Mouse (Mus musculus) megakaryocyte progenitor cell, adult 5-6 weeks (primary cell): Measurements from ENCODE around the gene Slamf9. TPM values are rescaled to one million over a fixed set of nuclear protein-coding genes. Genes with fewer than 3 reads are reported as not detected.
A peak's percentile ranks its signal among the peaks of the same experiment; 100 is the strongest.

Source experiments
- ATAC-seq: replicated peaks from 2 replicates; pipeline ENCODE4 v1.8.0; 2016; ENCODE audit warnings: mild to moderate bottlenecking, moderate TSS enrichment, inconsistent platforms; ENCODE audit not compliant: poor library complexity
- total RNA-seq, 2 experiments: library from RNA; stranded (forward) in 1 of 2; stranded (reverse) in 1 of 2; fragments of 157-497, 149-512 nt in 1 of 2; fragments of 200-1000 nt in 1 of 2; gene quantifications; 2 replicates each; pipeline versions ENCODE4 v1.2.3 to v1.2.4; 2015 to 2017

Gene Slamf9
- total RNA-seq, 2 experiments from 2014 or later: 0.35 to 0.62 TPM

DNA sequence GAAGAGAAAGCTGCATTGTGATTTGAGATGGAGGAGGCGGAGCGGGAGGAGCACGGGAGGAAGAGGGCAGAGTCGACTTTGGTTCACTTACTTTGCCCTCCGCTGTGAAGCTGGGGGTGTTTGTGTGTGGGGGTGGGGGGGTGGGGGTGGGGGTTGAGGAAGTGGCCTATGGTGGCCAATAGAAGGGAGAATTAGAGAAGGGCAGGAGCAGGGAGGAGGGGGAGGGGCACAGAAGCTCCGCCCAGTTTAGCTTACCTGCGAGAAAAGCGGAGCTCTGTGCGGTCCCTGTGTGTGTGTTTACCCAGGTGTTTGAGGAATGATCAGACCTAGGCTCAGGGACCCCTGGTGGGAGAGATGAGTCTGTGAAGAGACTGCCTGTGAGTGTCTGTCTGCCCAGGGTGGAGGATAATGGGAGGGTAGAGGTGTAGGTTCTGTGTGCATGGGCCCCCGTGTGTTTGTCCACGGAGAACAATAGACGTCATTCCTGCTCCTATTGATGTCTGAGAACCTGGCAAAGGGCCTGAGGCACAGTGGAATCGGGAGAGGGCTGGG is 35.3 kb downstream of the Slamf9 start:
- no peak for ATAC-seq

GRCm38 (mm10) chr1:172512962-172513361 is 37.8 kb downstream of the Slamf9 start:
- ATAC-seq: peak; percentile 59

DNA sequence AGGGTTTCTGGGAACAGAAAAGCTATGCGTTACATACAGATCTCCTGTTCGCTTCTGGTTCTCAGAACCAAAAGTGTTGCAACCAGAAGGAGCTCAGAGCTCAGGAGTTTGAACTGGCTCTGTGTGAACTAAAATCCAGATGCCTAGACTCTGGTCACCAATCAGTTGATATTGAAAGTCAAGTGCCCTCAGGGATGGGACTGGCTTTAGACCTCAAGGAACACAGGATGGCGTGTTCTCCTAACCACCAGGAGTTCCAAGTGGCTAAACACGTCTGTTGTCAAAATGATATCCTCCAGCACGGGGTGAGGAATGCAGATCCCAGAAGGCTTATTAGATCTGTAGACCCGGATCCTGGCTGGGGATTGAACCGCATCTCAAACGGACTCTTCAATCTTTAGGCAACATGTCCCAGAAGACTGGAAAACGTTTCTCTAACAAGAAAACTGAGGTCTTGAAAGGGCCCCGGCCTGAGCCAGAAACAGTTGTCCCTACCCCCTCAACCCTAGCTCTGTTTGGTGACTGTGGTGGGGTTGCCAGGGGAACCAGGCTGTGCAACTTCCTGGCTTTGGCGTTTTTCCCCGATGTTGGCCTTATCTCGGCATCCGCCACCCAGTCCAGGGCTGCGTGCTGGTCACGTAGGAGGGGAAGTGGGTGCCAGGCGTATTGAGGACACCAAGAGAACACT is 38.5 kb downstream of the Slamf9 start:
- peak; percentile 77 for ATAC-seq

- no peak for ATAC-seq
Observed at GRCm38 (mm10) chr1:172514213-172514529, 39.0 kb downstream of the Slamf9 start.

DNA sequence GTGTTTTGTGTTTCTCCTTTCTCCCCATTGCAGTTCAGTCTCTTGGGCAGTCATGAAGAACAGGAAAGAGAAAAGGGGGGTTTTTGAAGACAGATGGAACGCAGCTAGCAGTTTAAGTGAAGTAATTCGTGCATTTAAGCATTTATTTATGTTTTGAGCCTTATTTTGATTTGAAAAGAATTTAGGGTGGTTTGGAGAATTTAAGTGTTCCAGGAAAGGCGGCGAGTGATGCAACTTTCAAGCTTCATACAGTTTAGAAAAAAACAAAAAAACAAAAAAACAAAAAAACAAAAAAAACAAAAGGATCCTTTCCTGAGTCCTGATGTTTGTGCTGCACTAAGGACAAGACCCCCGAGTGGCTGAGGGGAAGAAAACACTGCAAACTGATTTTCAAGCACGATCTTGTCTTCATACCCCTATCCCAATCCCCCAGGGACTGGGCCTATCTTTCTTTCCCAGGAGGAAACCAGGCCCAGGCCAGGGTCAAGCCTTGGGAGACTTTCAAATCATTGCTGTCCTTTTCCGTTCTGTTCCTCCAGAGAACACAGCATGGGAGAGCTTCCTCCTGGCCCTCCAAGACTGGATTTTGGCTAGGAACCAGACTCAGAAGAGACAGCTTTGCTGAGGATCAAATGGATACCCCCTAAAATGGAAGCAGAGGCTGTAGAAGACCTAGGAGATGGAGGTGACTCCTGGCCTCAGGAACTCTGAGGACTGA is 39.6 kb downstream of the Slamf9 start:
- no peak for ATAC-seq

GRCm38 (mm10) chr1:172515396-172515795 is 40.2 kb downstream of the Slamf9 start:
- no peak for ATAC-seq

- no peak for ATAC-seq
Observed at GRCm38 (mm10) chr1:172518013-172518412, 42.9 kb downstream of the Slamf9 start.

DNA sequence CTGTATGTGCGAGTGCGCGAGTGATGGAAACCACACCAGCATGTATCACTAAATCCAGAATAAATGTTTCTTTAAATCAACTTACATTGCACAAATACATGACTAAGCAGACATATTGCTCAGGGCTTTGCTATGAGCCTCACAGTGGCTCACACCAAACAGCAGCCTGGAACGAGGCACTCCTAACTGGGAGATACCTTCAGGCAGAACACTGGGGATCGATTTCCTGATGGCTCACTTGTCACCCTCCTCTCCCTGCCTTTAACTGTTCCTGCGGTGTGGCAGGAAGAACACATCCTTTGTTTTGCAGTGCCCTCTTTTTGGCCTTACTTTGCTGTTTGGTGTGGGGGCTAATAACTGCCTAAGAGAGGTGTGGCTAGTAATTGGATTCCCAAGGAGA is 44.5 kb downstream of the Slamf9 start:
- no peak for ATAC-seq

DNA sequence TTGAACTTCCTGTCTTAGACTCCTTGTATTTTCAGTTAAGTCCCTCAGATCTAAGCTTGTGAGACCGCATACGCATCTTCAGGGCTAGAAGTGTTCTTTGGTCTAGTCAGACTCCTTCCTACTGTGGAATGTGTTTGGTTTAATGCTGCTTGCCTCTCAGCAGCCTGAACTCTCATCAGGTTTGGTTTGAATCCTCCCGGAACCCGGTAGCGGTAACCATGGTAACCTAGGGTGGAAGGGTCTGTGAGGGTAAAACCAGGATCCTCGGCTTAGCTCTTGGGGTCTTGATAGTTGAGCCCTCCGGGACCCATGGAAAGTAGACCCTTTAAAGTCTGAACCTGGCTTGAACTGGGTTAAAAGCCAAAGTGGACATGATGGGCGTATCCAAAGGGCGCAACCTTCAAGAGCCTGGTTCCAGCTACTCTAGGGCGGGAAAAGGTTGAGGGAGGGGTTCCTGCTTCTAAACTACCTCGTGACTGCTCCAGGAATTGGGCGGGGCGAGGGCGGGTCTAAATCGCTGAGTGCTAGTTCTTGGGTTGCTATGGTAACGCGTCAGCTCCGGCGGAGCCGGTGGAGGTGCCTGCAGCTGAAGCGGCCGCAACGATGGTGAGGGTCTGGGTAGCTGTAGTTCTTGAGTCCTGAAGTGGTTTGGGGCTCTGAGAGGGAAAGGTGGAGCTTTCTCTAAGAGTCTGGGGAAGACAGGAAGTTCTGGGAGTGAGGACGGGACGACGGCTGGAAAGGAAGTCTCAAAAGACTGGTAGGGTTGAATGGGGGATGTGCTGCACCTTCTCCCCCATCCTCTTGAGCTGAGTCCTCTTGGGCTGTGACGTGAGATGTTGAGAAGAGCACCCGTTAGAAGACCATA is 45.6 kb downstream of the Slamf9 start, which contains the start of gene Cfap45:
TSS of gene Cfap45 (plus strand) at position 226 of the 865 bp plus-strand sequence.
- peak; percentile 60 for ATAC-seq

DNA sequence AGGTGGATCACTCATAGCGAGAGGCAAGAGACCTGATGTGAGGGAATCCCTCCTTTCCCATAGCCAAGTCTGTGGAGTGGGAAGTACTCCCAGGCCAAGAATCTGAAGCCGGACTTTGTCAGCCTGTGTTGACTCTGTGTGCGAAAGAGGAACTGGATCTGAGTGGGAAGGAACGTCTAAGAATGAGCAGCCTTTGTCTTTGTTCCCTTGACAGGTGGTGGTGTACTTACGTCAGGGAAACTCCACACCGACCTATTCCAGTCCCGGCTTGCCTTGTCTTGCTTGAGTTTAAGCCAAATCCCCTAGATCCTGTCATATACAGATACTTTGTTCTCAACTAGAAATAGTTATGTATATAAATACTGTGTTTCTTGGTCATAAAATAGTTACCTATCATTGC is 47.4 kb downstream of the Slamf9 start:
- peak; percentile 40 for ATAC-seq

DNA sequence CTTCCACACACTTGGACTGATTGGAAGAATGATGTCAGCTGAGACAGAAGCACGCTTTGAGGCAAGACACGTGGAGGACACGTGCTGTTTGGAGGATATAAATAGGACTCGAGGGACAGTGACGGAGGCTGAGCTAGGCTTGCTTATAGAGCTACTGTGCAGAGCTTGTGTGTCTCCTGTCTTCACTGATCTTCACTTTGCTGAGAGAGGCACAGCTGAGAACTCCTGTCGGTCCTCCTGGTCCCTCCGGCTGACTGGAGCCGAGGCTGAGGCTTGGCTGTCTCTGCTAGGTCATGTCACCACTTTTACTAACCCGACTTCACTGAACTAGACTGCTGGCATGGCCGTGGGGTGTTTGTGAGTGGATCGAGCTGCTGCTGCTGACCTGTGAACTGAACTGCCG is 48.5 kb downstream of the Slamf9 start:
- ATAC-seq: no peak

- ATAC-seq: peak; percentile 24
Observed at GRCm38 (mm10) chr1:172525027-172525764, 50.0 kb downstream of the Slamf9 start.

DNA sequence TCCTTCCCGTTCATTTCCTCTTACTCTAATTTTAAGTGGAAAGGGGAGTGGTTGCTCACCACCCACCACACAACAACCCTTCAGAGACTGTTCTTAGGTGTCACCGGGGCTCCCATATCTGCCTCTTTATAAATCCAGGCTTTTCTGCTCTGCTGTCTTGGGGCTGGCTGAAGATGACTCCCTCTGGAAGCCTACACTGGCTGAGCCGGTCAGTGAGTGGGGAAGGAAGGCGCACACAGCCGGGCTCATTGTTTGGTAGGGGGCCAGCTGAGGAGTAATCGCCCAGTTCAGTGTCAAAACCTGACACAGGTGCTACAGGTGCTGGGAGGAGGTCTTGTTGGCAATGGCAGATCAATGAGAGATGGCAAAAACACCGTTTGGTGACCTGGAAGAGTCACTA is 50.8 kb downstream of the Slamf9 start:
- no peak for ATAC-seq

- ATAC-seq: peak; percentile 68
Observed at GRCm38 (mm10) chr1:172526380-172527081, 51.4 kb downstream of the Slamf9 start.

GRCm38 (mm10) chr1:172527431-172527830 is 52.3 kb downstream of the Slamf9 start:
- no peak for ATAC-seq

Other genes with a start within 250 kb of the Slamf9 start
- not detected in 2 replicates for gene Atp1a4, start 216.9 kb upstream of the Slamf9 start, total RNA-seq (2015)
- not detected in 2 replicates for gene Atp1a4, start 216.9 kb upstream of the Slamf9 start, total RNA-seq (2017)
- gene Igsf8, start 213.7 kb upstream of the Slamf9 start, total RNA-seq (2015): 28.8 and 29.7 TPM in 2 replicates
- 25.5 and 30.6 TPM in 2 replicates for gene Igsf8, start 213.7 kb upstream of the Slamf9 start, total RNA-seq (2017)
- not detected in 2 replicates for gene Atp1a2, start 177.3 kb upstream of the Slamf9 start, total RNA-seq (2015)
- not detected in 2 replicates for gene Atp1a2, start 177.3 kb upstream of the Slamf9 start, total RNA-seq (2017)
- gene Kcnj9, start 146.0 kb upstream of the Slamf9 start, total RNA-seq (2015): not detected in 2 replicates
- not detected in 2 replicates for gene Kcnj9, start 146.0 kb upstream of the Slamf9 start, total RNA-seq (2017)
- gene Kcnj10, start 134.1 kb upstream of the Slamf9 start, total RNA-seq (2015): 0.20 and 0.24 TPM in 2 replicates
- 0.04 and 0.14 TPM in 2 replicates for gene Kcnj10, start 134.1 kb upstream of the Slamf9 start, total RNA-seq (2017)
- 14.7 and 16.2 TPM in 2 replicates for gene Pigm, start 98.8 kb upstream of the Slamf9 start, total RNA-seq (2015)
- gene Pigm, start 98.8 kb upstream of the Slamf9 start, total RNA-seq (2017): 15.3 and 15.7 TPM in 2 replicates
- gene Igsf9, start 6.4 kb downstream of the Slamf9 start, total RNA-seq (2015): 0.10 TPM in 1 of 2 replicates, not detected in the other
- 0.30 TPM in 1 of 2 replicates, not detected in the other for gene Igsf9, start 6.4 kb downstream of the Slamf9 start, total RNA-seq (2017)
- 621 and 639 TPM in 2 replicates for gene Tagln2, start 24.7 kb downstream of the Slamf9 start, total RNA-seq (2015)
- 290 and 305 TPM in 2 replicates for gene Tagln2, start 24.7 kb downstream of the Slamf9 start, total RNA-seq (2017)
- 0.12 TPM in 1 of 2 replicates, not detected in the other for gene Cfap45, start 45.4 kb downstream of the Slamf9 start, total RNA-seq (2015)
- not detected in 2 replicates for gene Cfap45, start 45.4 kb downstream of the Slamf9 start, total RNA-seq (2017)
- gene Vsig8, start 80.6 kb downstream of the Slamf9 start, total RNA-seq (2015): not detected in 2 replicates
- not detected in 2 replicates for gene Vsig8, start 80.6 kb downstream of the Slamf9 start, total RNA-seq (2017)
- 0.46 TPM in 1 of 2 replicates, not detected in the other for gene Slamf8, start 115.2 kb downstream of the Slamf9 start, total RNA-seq (2015)
- gene Slamf8, start 115.2 kb downstream of the Slamf9 start, total RNA-seq (2017): 0.41 TPM in 1 of 2 replicates, not detected in the other
- gene Fcrl6, start 127.2 kb downstream of the Slamf9 start, total RNA-seq (2015): not detected in 2 replicates
- gene Fcrl6, start 127.2 kb downstream of the Slamf9 start, total RNA-seq (2017): not detected in 2 replicates
- gene Dusp23, start 157.6 kb downstream of the Slamf9 start, total RNA-seq (2015): 18.0 and 21.6 TPM in 2 replicates
- 2.5 and 3.5 TPM in 2 replicates for gene Dusp23, start 157.6 kb downstream of the Slamf9 start, total RNA-seq (2017)
- gene Crp, start 222.7 kb downstream of the Slamf9 start, total RNA-seq (2015): not detected in 2 replicates
- not detected in 2 replicates for gene Crp, start 222.7 kb downstream of the Slamf9 start, total RNA-seq (2017)